Mouse (Mus musculus): Measurements from ENCODE around the gene Chchd6.
A peak's percentile ranks its signal among the peaks of the same experiment; 100 is the strongest.

The Chchd6 gene

DNA sequence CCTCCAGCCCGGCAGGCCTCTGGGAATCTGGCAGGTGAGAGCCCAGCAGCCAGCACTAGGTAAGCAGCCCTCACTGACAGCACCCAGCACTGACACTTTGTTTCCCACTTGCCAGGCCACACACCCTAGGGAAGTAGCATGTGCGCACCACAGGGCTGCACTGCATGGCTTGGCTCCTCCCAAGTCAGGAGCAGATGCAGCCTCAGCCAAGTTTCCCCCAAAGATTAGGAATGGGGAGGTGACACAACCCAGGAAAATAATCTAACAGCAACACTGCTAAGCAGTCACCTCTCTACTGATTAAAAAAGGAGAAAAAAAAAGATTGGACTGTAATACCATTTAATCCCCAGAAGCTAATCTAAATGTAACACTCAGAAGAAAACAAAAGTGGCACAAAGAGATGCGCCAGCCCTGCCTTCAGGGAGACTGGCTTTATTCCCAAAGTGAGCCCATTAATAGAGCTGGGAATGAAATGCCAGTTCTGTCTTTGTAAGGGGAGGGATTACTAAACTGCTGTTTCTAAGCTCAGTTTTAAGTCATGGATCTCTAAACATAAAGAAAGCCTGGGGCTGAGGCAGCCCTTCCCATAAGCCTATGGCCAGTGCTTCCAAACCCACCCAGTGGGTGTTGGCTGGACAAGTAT, 188.1 kb downstream of the Chchd6 start:
- no peak for DNase-seq (ENCODE audit: low read depth, low spot score)

DNA sequence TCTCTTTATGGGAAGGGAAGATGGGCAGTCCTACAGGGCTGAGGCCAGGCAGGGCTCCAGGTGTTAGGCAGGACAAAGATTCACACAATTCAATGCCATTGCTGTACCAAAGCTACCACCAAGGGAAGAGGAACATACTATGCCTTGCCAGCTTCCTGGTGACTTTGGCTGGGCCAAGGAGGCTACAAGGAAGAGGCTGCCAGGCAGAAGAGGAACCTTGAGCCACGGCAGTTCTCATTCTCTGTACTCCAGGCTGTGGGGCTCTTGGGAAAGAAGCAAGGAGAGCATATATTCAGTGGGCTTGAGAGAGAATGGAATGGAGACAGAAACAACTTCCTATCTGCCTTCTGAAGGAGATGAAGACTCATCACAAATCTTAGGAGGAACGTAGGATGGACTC, 190.5 kb downstream of the Chchd6 start:
- DNase-seq (ENCODE audit: low read depth, low spot score): no peak

DNA sequence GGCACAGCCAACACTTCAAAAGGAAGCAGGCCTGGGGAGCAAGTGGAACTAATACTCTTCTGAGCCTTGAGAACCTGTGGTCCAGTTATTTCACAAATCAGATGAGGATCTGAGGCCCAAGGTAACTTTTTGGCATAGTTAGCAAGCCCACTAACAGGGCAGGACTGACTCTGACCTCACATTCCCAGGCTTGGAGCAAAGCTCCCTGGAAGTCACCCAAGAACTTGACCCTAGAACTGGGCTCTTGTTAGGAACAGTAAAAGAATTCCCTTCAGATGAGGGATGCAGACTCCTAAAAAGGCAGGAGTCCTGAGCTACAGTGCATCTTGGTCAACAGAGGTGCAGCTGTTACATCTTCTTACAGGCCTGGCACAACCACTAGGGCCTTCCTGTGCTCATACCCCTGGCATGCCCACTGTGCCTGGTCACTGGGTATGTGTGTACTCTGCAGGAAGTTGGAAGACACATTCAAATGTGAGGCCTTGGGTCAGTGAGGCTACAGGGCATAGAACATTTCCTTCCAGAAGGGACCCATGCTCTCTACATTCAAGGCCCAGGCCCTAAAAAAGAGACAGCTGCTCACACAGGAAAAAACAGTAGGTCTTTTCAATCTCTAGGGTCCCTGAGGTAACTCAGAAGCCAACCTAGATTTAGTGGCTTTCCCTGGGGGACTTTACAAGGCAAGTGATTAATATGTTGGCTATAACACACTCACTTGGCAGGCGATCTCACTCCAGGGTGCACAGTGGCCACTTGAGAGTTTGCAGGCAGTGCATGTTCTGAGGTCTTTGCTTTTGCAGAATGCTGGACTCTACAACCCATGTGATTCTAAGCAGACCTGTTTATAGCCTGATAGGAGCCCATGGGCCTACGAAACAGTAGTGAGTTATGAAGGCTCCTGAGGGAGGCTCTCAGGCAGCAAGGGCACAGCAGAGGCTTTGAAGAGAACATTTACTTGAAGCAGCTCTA, 191.9 kb downstream of the Chchd6 start:
- no peak for DNase-seq (ENCODE audit: low read depth, low spot score)

- no peak for DNase-seq (ENCODE audit: low read depth, low spot score)
These were observed 193.0 kb downstream of the Chchd6 start for GRCm38 (mm10) chr6:89402406-89402805.

GRCm38 (mm10) chr6:89399564-89399963, 195.9 kb downstream of the Chchd6 start:
- no peak for DNase-seq (ENCODE audit: low read depth, low spot score)

- DNase-seq (ENCODE audit: low read depth, low spot score): peak; percentile 72
These were observed 197.5 kb downstream of the Chchd6 start for GRCm38 (mm10) chr6:89397919-89398318.

GRCm38 (mm10) chr6:89393820-89394219, 201.6 kb downstream of the Chchd6 start:
- no peak for DNase-seq (ENCODE audit: low read depth, low spot score)

DNA sequence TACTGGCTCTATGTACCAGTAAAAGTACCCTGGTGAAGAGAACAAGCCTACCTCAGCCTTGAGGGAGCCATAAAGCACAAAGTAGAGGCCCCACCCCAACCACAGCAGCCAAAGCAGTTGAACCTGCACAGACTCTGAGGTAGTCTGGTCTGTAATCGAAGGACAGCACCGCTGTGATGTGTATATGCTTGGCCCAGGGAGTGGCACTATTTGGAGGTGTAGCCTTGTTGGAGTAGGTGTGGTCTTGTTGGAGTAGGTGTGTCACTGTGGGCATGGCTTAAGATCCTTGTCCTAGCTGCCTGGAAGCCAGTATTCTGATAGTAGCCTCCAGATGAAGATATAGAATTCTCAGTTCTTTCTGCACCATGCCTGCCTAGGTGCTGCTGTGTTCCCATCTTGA, 203.2 kb downstream of the Chchd6 start:
- no peak for DNase-seq (ENCODE audit: low read depth, low spot score)

- DNase-seq (ENCODE audit: low read depth, low spot score): no peak
These were observed 205.7 kb downstream of the Chchd6 start for GRCm38 (mm10) chr6:89389771-89390170.

DNA sequence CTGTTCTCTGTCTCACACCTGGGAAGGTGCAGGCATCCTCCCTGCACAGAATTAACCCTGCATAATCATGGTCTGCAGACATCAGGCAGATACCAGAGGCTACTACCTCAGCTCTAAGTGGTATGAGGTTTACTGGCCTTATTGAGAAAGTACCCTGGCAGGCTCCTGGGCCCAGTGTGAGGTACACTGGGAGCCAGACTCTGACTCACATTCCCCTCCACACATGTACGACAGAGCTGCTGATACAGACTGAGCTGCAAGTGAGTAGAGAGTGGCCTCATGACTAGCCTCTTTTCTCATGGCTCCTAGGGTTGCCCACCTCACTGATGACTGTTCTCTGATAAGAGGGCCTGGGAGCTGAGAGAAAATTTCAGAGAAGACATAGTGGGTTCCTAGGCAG, 208.5 kb downstream of the Chchd6 start:
- no peak for DNase-seq (ENCODE audit: low read depth, low spot score)

DNA sequence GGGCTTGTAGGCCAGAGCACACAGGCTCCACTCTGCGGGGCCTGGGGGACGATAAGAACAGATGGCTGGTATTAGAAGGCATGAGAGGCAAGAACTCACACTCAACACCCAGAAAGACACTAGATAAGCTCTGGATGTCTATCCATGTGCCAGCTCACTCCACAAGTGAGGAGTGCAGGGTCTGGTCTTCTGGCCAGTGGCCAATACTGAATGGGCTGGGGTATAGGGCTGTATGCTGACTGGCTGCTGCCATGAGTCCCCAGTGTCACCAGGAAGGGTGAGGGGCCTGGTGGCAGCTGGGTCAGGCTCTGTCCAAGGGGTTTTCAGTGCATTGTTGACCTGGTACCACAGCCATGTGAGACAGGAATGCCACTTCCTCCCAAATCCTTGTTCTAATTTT, 210.8 kb downstream of the Chchd6 start:
- DNase-seq (ENCODE audit: low read depth, low spot score): no peak

DNA sequence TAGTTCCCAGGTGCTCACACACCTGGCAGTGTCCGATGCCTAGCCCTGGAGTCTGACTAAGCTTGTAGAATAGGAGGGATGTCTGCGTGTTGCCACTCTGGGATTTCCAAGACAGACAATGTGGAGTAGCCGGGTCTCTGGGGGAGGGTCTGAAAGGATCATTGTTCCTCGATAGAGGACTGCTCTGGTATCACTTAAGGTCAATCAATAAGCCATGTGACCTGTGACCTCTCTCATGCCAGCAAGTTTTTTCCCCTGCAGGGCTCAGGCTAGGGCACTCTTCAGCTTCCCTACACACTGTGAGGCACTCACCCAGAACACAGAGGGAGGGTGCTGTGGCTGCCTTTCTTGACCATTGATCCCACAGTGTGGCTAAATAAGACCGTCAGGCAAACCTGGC, 213.6 kb downstream of the Chchd6 start:
- no peak for DNase-seq (ENCODE audit: low read depth, low spot score)

DNA sequence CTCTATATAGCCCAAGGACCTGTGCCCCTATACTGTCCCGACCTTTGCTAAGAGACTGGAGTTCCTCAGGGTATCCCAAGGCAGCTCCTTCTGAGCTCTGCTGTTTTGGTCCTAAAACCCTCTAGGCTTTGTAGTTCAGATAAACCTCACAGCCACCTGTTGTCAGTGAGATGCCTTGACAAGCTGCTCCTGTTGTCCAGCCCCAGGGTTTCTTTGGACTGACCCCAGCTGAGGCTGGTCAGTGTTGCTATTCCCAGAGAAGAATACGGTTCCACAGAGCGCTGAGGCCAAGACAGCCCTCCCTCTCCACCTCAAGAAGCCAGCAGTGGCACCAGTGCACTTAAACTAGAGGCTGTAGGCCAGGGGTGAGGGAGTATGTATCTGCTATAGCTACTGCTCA, 214.3 kb downstream of the Chchd6 start:
- no peak for DNase-seq (ENCODE audit: low read depth, low spot score)

DNA sequence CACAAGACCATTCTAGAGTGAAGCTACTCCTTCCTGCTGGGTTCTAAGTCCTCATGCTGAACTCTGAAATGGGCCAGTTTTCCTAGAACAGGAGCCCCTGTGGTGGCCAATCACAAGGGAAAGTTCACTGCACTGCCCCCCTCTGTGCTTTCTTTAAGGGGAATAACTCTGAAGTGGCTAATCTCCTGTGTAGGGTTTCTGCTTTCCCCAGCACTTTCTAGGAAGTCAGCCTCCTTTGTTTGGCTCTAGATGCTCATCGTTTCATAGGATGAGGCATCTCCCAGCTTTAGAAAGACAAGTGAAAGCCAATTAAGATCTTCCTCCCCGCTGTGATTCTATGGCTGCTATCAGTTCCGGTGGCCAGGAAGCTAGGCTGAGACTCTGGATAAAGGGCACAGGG, 214.7 kb downstream of the Chchd6 start:
- no peak for DNase-seq (ENCODE audit: low read depth, low spot score)

DNA sequence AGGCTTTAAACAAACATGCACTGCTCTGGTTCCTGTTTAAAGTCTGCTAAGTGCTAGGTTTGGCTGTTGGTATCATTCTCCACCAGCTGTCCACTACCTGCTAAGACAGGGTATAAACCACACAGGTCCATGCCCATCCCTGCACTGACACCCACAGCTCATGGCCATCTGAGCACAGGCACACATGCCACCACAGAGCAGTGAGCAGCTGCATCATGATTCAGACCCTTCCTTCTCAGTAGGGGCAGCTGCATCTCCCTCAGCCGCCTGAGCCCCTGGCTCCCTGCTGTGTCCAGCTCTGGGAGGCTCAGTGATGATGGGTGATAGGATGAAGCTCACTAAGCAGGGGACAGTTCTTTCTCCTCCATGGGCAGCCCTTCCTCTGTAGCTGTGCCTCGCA, 217.2 kb downstream of the Chchd6 start:
- no peak for DNase-seq (ENCODE audit: low read depth, low spot score)

- no peak for DNase-seq (ENCODE audit: low read depth, low spot score)
These were observed 226.6 kb downstream of the Chchd6 start for GRCm38 (mm10) chr6:89368812-89369211.

- DNase-seq (ENCODE audit: low read depth, low spot score): peak; percentile 17
These were observed 231.1 kb downstream of the Chchd6 start for GRCm38 (mm10) chr6:89364342-89364741.

DNA sequence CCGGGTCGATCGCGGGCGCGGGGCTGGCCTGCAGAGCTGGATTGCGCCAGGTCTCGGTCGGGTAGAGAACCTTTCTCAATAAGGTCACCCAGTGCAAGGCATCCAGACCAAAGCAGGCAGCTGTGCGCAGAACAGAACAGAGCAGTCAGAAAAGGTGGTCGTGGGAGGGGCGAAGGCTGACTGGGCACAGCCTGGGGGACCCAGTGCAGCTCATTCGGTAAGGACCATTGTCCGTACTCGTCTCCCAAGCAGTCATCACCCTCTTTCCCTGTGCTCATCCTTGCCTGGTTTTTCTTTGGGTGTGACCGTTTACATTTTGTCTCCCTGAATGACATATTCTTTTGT, 232.4 kb downstream of the Chchd6 start:
- no peak for DNase-seq (ENCODE audit: low read depth, low spot score)

GRCm38 (mm10) chr6:89362281-89363106, 233.0 kb downstream of the Chchd6 start, which contains the start of gene Plxna1:
Gene Plxna1, minus strand, starts transcription at chr6:89362620.
- peak; percentile 44 for DNase-seq (ENCODE audit: low read depth, low spot score)

- peak; percentile 34 for DNase-seq (ENCODE audit: low read depth, low spot score)
These were observed 233.8 kb downstream of the Chchd6 start for GRCm38 (mm10) chr6:89361418-89362280.
